Mouse (Mus musculus) lung, postnatal 4 days (tissue): ENCODE measurements at regions not wholly inside any gene's neighbourhood (a gene's known extent, or its start where the extent isn't known, plus 50 kb on each side); places are given as distances from the start of the nearest gene placed in this dataset.
"Not testable (repeated sequence)": the region's sequence is repeated elsewhere in the genome, so short reads cannot be mapped to it uniquely, and the experiment has no call there.

Source experiments
- DNase-seq, 2 experiments: peaks; one replicate each; pipeline ENCODE4 v3.0.0; 2021

- no peak for DNase-seq
These were observed 82.8 kb downstream of the Ddx11 start for GRCm38 (mm10) chr17:66206074-66206473.

- not testable (repeated sequence) for DNase-seq
These were observed 84.6 kb downstream of the Ddx11 start for GRCm38 (mm10) chr17:66207653-66208497.

- DNase-seq = not testable (repeated sequence)
These were observed 85.6 kb downstream of the Ddx11 start for GRCm38 (mm10) chr17:66208803-66209515.

GRCm38 (mm10) chr17:66211561-66211960 is 88.2 kb downstream of the Ddx11 start:
- no peak for DNase-seq

DNA sequence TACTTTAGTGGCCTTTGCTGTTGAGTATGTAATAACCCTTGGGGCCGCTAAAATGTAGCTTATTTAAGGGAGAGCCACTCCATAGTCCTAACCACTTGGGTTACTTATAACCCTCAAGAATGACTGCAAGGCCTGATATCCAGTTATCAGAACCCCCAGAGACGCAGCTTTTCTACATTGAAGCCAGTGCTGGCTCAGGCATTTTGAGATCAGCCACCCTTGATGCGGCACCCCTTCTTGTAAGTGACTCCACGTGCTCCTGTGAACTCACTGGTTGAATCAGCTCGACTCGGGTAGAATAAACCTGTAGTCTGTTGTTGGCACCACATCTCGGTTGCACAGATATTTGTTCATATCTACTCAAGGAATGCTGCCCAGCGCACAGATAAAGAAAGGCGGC is 89.3 kb downstream of the Ddx11 start:
- DNase-seq = no peak

DNA sequence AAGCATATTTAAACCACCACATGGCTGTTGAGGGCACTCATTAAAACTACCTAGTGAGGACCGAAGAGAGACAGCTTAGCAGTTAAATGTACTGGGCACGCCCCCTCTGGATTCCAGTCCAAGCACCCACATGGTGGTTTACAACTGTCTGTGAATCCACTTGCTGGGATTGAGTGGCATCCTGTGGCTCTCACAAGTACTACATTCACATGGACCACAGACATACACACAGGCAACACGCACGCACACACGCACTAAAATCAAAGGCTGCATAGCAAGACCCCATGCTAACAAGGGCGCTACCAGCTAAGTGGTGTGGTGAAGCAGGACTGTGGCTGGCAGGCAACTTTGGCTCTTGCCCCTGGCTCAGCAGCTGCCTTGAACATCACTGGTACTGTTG is 95.0 kb downstream of the Ddx11 start:
- no peak for DNase-seq

GRCm38 (mm10) chr17:66219669-66220435 is 96.5 kb downstream of the Ddx11 start:
- peak in 1 of 2 experiments; percentile 37 for DNase-seq

- DNase-seq = peak; percentile 37 to 65
These were observed 97.9 kb downstream of the Ddx11 start for GRCm38 (mm10) chr17:66221256-66221655.

GRCm38 (mm10) chr17:66223711-66224110 is 100.4 kb downstream of the Ddx11 start:
- DNase-seq = no peak

DNA sequence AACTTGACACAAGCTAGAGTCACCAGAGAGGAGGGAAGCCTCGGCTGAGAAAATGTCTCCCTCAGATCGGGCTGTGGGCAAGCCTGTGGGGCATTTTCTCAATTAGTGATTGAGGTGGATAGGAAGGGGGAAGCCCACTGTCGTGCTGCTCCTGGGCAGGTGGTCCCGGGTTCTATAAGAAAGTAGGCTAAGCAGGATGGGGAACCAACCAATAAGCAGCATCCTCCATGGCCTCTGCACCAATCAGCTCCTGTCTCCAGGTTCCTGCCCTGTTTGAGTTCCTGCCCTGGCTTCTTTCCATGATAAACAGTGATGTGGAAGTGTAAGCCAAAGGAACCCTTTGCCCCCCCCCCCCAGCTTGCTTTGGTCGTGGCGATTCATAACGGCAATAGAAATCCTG is 100.9 kb downstream of the Ddx11 start:
- DNase-seq = no peak

- no peak for DNase-seq
These were observed 109.1 kb downstream of the Ddx11 start for GRCm38 (mm10) chr17:66232391-66232790.

DNA sequence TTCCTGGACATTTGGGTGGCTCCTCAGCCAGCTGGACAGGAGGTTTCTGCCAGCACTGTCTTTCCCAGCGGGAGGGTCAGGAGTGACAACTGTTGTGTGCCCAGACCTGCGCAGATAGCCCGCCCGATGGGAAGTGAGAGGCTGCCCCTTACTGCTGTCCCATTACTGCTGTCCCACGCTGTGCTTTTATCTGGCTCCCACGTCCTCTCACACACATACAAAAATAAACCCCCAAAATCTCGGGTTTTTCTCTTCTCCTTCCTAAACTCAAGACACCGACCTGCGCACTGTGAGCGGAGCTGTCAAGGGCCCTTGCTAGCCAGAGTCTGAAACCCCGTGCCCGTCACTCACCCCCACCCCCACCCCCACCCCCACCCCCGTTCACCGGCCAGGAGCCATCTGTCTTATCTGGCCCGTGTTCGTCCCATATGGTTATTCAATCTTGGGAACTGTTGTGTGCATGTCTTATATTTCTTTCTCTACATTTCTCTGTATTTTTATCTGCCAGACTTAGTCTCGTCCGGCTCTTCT is 109.6 kb downstream of the Ddx11 start:
- DNase-seq = no peak

DNA sequence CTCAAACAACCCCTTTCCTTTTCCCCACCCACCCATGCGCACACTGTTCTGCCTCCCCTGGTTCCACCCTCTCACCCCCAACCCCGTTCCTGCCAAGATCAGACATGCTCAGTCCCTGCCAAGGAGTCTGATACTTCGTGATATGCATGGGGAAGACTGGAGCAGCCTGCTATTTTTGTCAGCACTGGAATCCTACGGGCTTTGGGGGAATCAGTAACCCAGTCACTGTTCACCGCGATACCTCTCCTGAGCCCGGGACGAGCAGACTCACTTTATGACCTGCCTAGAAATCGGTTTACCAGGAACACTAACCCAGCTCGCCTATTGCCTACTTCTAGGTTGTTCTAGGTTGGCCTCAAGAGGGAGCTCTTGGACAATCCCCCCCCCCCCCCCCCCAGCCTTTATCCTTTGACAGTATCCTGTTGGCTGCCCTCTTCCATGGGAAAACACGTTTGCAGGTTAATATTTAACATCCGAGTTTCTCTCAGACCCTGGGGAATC is 110.2 kb downstream of the Ddx11 start:
- no peak for DNase-seq

DNA sequence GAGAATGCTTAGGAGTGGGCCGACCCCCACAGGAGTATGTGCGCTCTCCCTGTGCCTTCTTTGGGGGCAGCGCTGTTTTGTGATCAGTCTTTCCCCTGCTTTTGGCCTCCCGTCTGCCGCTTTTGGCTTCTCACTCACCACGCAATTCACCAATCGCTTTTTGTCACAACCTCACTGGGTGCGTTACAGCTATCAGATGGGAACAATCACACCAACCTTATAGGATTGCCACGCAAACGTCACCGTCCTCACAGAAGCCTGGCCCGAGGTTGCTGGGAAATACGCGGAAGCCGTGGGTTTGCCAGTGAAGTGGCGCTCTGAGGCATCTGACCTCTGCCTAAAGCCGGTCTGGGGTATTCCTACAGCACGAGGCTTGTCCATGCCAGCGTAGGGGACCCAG is 111.1 kb downstream of the Ddx11 start:
- no peak for DNase-seq

- peak; percentile 78 to 88 for DNase-seq
These were observed 111.9 kb downstream of the Ddx11 start for GRCm38 (mm10) chr17:66235096-66235805.

DNA sequence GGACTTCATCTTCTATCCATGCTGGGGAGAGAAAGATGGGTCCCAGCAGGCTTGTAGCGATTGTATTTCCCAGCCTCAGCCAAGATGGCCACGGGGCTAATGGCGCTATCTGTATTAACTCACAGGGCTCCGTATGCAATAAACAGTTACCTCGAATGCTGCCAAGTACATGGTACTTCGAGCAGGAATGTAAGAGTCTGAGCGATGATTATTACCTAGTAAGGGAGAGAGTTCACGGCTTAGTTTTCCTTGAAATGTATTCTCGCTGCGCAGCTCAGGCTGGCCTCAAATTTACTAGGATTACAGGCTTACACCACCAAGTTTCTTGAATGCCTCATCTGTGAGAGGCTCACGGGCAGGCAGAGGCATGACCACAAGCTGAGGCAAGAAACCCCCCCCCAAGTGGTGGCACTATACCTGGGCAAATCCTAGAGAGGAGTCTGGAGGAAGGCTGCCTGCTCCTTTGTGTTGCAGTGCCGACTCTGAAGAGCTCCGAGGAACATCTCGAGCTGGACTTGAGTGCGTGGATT is 112.6 kb downstream of the Ddx11 start:
- no peak for DNase-seq

- DNase-seq = peak; percentile 28 to 55
These were observed 118.7 kb downstream of the Ddx11 start for GRCm38 (mm10) chr17:66241868-66242622.

DNA sequence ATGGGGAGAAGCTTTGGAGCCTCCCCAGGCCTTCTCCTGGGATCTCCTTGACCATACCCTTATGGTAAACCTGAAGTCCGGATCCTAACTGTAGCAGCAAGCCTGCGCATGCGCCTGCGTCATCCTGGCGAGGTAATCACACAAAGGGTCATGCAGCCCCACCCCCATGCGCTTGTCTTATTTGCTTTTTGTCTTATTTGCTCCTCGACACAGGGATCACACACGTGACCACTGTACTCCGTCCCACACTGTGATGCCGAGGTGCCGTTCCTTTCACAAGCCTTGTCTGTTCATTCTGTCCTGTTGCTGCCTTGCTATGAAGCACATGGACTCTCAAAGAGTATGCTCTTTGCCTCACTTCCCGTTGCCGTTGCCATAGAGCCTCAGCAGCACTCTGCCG is 120.9 kb downstream of the Ddx11 start:
- DNase-seq = no peak

DNA sequence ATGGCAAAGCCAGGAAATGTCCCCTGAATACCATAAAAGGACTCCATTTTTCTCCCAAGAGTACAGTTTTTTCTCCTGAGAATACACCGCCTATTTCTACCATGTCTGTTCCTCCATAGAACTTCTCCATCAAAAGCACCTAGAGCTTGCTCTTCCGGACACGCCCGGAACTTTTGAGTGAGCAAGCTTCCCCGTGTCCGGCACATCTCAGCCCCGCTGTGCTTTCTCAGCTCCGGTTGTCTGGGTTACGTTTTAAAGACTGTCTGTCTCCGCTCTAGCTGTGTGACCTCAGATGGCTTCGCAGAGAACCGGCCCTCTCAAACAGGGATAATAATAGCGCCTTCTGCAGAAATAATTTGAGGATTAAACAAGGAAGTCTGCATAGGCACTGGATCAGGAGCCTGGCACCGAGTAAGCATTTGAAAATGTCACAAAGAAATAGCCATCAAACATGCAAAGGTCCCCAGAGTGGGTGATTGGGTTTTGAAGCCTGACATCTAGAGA is 122.8 kb downstream of the Ddx11 start:
- no peak for DNase-seq

DNA sequence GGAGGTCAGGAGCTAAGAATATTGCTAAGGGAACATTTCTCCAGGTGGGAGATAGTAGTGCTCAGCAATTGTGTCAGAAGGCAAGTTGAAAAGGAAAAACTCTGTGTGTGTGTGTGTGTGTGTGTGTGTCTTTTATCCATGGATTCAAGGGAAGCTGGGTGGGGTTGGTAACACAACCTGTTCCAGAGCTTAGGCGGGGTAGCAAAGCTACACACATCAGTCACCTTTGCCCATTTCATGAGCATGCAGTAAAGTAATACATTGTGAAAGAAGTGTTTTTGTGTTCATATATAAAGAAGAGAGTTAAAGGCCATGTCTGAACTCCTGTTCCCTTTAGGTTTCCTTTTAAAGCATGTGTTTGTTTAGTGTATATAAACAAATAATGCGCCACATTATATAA is 128.2 kb downstream of the Ddx11 start:
- DNase-seq = no peak

- no peak for DNase-seq
These were observed 129.6 kb downstream of the Ddx11 start for GRCm38 (mm10) chr17:66252926-66253325.
